Mouse (Mus musculus): ENCODE results near the gene Atf4. TPM values are rescaled to one million over a fixed set of nuclear protein-coding genes. Genes with fewer than 3 reads are reported as not detected.

The Atf4 gene
- polyA plus RNA-seq, 1 experiment from 2014 or later, result 121 TPM

DNA sequence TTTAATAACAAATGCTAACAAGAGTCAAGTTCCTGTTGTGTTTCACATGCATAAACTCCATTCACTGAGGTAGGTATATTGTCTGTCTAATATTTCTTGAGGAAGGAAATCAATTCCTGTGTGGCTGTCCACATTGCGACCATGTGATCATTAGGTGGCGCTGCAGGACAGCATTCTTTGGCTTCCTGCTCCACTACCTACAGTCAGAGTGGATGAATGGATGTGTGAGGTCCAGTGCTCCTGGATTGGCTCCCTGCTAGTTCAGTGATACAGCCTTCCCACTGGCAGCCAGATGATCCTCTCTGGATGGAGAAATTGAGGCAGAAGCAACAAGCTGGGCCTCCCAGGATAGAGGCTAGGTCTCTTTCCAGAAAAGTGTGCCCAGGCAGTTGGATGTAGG lies 11.3 kb downstream of the Atf4 start:
- no peak overlapping the region for H3K4me2 ChIP-seq (ENCODE audit: low read depth, low read length)
- H3K36me3 ChIP-seq (ENCODE audit: control insufficient read depth, insufficient read depth, low read length), result no peaks in the 10 kb centered on the region
- H3K9me3 ChIP-seq (ENCODE audit: control insufficient read depth, low read length), result no peaks in the 10 kb centered on the region; the same call in 1 of the 2 replicates
- no peak for ATAC-seq (ENCODE audit: low read depth)
- H3K9ac ChIP-seq (ENCODE audit: low read length), result no peak overlapping the region
- 0% methylated on average over 2 of the region's 2 CpGs for WGBS
- peaks cover 10% of the 10 kb centered on the region for H3K4me1 ChIP-seq (replicated peaks; ENCODE audit: control insufficient read depth, insufficient read depth, low read length)
- H3K27me3 ChIP-seq (ENCODE audit: control insufficient read depth, insufficient read depth, low read depth, low read length), result no peaks in the 10 kb centered on the region
- no peak overlapping the region for H3K27ac ChIP-seq (ENCODE audit: low read length)
- no peak overlapping the region for H3K4me3 ChIP-seq (ENCODE audit: low read length)

DNA sequence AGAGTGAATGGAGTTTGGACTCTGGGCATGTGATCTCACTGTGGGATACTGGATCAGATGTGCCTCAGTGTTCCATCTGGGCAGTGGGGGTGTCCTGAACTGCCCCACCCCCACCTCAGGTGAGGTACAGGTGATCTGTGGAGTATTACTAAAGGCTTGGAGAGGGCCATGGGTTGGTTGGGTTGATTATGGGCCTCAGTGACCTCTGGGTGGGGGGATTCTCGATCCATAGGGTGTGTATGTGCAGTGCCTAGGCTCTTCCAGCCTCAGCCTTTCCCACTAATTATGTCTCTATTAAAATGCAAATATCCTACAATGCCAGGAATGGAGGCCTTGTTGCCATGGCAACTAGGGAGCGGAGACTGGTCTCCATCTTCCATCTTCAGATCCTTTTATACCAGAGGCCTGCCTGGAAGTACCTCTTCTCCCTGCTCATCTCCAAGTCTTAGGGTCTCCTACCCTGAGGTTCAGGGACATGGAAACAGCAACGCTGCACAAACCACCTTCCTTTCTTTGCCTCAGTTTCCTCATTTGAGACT lies 16.9 kb downstream of the Atf4 start:
- Histone ChIP-seq H3K27me3 (ENCODE audit: control insufficient read depth, insufficient read depth, low read depth, low read length) (no peaks in the 10 kb centered on the region), H3K4me1 (replicated peaks; ENCODE audit: control insufficient read depth, insufficient read depth, low read length) (no peaks in the 10 kb centered on the region), H3K36me3 (ENCODE audit: control insufficient read depth, insufficient read depth, low read length) (no peaks in the 10 kb centered on the region), H3K27ac (ENCODE audit: low read length) (no peak overlapping the region), H3K9me3 (ENCODE audit: control insufficient read depth, low read length) (no peaks in the 10 kb centered on the region; the same call in 1 of the 2 replicates), H3K4me2 (ENCODE audit: low read depth, low read length) (no peak overlapping the region), H3K4me3 (ENCODE audit: low read length) (no peak overlapping the region), H3K9ac (ENCODE audit: low read length) (no peak overlapping the region)
- 75% methylated on average over 3 of the region's 3 CpGs for WGBS
- no peak for ATAC-seq (ENCODE audit: low read depth)

DNA sequence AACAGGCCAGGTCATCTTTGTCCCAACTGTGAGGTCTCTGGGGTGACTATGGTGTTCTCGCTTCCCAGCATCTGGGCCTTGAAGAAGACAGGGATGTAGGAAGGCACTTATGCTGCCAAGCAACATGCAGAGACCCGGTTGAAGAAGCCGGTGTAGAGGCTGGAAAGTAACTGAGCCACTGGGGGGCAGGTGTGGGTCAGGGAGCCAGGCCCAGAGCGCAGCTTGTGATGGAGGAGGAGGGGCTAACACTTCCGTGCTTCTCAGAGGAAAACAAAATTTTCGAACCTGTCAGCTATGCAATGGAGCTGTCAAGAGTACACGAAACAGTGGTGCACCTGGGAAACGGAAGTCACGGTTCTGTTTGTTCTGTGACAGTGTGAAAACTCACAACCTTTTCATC lies 22.1 kb downstream of the Atf4 start:
- WGBS, result 46% methylated on average over 9 of the region's 9 CpGs
- Histone ChIP-seq H3K9me3 (ENCODE audit: control insufficient read depth, low read length) (no peaks in the 10 kb centered on the region), H3K9ac (ENCODE audit: low read length) (no peak overlapping the region), H3K4me2 (ENCODE audit: low read depth, low read length) (no peak overlapping the region), H3K27me3 (ENCODE audit: control insufficient read depth, insufficient read depth, low read depth, low read length) (no peaks in the 10 kb centered on the region), H3K27ac (ENCODE audit: low read length) (no peak overlapping the region), H3K36me3 (ENCODE audit: control insufficient read depth, insufficient read depth, low read length) (no peaks in the 10 kb centered on the region), H3K4me1 (replicated peaks; ENCODE audit: control insufficient read depth, insufficient read depth, low read length) (no peaks in the 10 kb centered on the region), H3K4me3 (ENCODE audit: low read length) (no peak overlapping the region)
- no peak for ATAC-seq (ENCODE audit: low read depth)

DNA sequence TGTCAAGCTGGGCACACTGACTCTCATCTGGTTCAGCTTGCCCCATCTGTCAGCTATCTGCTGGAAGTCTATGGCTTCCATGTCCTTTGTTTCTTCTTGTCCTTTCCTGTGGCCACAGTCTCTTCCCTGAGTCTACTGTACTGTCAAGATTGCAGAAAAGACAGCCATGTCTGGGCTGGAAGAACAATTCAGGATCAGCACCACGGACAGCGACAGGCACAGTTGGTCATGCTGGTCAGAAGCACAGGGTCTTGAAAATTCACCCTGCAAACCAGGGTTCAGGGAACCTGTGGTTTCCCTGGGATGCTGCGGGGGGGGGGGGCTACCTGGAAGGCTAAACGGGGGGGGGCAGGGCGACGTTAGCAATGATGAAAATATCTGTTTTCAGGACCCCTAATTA lies 22.6 kb downstream of the Atf4 start:
- Histone ChIP-seq H3K9ac (ENCODE audit: low read length) (no peak overlapping the region), H3K4me2 (ENCODE audit: low read depth, low read length) (no peak overlapping the region), H3K4me1 (replicated peaks; ENCODE audit: control insufficient read depth, insufficient read depth, low read length) (no peaks in the 10 kb centered on the region), H3K36me3 (ENCODE audit: control insufficient read depth, insufficient read depth, low read length) (no peaks in the 10 kb centered on the region), H3K9me3 (ENCODE audit: control insufficient read depth, low read length) (no peaks in the 10 kb centered on the region), H3K27me3 (ENCODE audit: control insufficient read depth, insufficient read depth, low read depth, low read length) (no peaks in the 10 kb centered on the region), H3K4me3 (ENCODE audit: low read length) (no peak overlapping the region), H3K27ac (ENCODE audit: low read length) (no peak overlapping the region)
- 0% methylated on average over 6 of the region's 6 CpGs for WGBS
- no peak for ATAC-seq (ENCODE audit: low read depth)

DNA sequence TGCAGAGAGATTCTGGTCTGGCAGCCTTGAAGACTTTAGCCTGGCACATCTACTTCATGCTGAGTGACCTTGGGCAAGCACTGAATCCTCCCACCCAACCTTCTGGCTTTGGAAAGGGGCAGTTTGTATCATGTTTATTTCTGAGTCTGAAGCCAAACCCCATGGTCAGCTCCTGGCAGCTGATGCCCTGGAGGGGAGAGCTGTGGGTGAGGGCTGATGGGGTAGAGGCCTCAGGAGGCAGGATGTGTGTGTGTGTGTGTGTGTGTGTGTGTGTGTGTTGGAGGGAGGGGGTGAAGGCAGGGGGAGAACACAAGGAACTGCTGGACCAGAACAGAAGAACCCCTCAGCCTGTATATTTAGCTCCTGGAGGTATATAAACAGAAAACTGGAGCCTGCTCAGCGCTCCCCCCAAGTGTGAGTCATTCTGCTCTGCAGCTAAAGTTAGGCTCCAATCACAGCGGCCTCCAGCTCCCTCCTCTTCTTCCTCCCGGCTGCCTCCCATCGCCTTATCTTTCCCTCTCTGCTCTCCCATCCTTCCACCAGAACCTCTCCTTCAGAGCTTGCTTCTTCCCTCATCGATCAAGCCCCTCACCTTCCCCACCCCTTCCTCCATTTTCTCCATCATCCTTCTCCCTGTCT lies 23.3 kb downstream of the Atf4 start:
- WGBS, result 60% methylated on average over 5 of the region's 5 CpGs

DNA sequence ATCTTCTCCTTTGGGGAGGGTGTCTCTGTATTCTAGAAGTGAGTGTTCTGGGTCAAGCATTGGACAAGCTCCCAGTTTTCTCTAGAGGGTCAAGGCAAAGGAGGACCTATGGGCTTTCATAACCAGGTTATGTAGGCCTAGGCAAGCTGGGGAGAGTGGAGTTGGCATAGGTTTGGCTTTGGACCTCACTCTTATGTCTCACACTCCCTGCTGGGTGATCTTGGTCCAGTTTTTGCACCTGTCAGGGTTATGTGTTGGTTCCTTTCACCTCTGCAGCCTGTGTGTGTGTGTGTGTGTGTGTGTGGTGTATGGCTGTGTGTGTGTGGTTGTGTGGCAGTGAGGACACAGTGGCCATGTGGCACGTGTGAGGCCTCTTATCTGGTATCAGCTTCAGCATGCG lies 24.1 kb downstream of the Atf4 start:
- WGBS, result 78% methylated on average over 2 of the region's 2 CpGs
- Histone ChIP-seq H3K9ac (ENCODE audit: low read length) (no peak overlapping the region), H3K4me3 (ENCODE audit: low read length) (no peak overlapping the region), H3K27me3 (ENCODE audit: control insufficient read depth, insufficient read depth, low read depth, low read length) (no peaks in the 10 kb centered on the region), H3K9me3 (ENCODE audit: control insufficient read depth, low read length) (no peaks in the 10 kb centered on the region), H3K4me2 (ENCODE audit: low read depth, low read length) (no peak overlapping the region), H3K4me1 (replicated peaks; ENCODE audit: control insufficient read depth, insufficient read depth, low read length) (no peaks in the 10 kb centered on the region), H3K27ac (ENCODE audit: low read length) (no peak overlapping the region), H3K36me3 (ENCODE audit: control insufficient read depth, insufficient read depth, low read length) (no peaks in the 10 kb centered on the region)
- no peak for ATAC-seq (ENCODE audit: low read depth)

More for the DNA sequence above, 23.3 kb downstream of the Atf4 start:
- no peak overlapping the region for H3K9ac ChIP-seq (ENCODE audit: low read length)
- no peak overlapping the region for H3K4me2 ChIP-seq (ENCODE audit: low read depth, low read length)
- no peak overlapping the region for H3K27ac ChIP-seq (ENCODE audit: low read length)
- H3K36me3 ChIP-seq (ENCODE audit: control insufficient read depth, insufficient read depth, low read length), result no peaks in the 10 kb centered on the region
- no peaks in the 10 kb centered on the region for H3K9me3 ChIP-seq (ENCODE audit: control insufficient read depth, low read length)
- H3K27me3 ChIP-seq (ENCODE audit: control insufficient read depth, insufficient read depth, low read depth, low read length), result no peaks in the 10 kb centered on the region
- no peaks in the 10 kb centered on the region for H3K4me1 ChIP-seq (replicated peaks; ENCODE audit: control insufficient read depth, insufficient read depth, low read length)
- no peak overlapping the region for H3K4me3 ChIP-seq (ENCODE audit: low read length)
- no peak for ATAC-seq (ENCODE audit: low read depth)

DNA sequence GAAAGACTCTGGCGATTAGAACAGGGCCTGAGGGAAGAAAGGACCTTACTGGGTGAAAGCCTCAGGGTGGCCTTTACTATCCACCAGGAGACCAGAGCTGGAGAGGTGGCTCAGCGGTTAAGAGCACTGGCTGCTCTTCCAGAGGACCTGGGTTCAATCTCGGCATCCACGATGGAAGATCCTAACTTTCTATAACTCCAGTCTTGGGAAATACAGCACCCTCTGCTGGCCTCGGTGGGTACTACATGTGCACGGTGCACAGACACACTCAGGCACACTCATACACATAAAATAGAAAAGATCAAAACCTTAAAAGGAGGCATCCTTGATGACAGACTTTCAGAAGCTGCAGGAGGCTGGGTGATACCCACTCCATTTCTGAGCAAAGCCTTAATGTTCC lies 25.7 kb downstream of the Atf4 start:
- H3K9ac ChIP-seq (ENCODE audit: low read length), result no peak overlapping the region
- H3K36me3 ChIP-seq (ENCODE audit: control insufficient read depth, insufficient read depth, low read length), result no peaks in the 10 kb centered on the region
- no peak for ATAC-seq (ENCODE audit: low read depth)
- H3K27me3 ChIP-seq (ENCODE audit: control insufficient read depth, insufficient read depth, low read depth, low read length), result peaks cover 12% of the 10 kb centered on the region
- no peak overlapping the region for H3K4me3 ChIP-seq (ENCODE audit: low read length)
- no peaks in the 10 kb centered on the region for H3K9me3 ChIP-seq (ENCODE audit: control insufficient read depth, low read length)
- 18% methylated on average over 6 of the region's 6 CpGs for WGBS
- no peak overlapping the region for H3K4me2 ChIP-seq (ENCODE audit: low read depth, low read length)
- H3K27ac ChIP-seq (ENCODE audit: low read length), result no peak overlapping the region
- H3K4me1 ChIP-seq (replicated peaks; ENCODE audit: control insufficient read depth, insufficient read depth, low read length), result no peaks in the 10 kb centered on the region

DNA sequence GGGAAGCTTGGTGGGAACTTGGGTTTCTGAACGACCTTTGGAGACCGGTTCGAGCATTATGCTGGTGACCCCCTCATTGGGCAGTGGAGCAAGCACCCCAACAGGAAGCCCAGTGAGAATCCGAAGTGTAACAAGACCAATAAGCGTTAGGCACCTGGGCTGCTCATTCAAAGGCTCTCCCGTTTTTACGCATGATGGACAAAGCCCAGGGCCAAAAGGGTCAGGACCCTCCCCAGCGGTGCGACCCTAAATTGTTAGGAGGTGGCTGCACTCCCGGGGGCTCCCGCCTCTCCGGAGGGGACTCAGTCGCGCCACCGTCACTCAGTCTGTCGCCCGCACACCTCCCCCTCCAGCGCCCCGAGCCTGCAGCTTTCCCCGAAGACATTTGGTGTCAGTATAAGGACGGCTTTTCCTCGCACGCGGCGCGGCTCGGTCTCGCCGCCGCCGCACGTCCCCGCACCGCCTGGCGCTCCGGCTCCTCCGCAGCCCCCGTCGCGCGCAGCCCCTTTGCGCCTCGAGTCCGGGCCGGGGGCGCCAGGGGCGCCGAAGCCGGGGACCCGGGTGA lies 31.9 kb downstream of the Atf4 start, which contains the start of gene Cacna1i:
Gene Cacna1i, plus strand, starts transcription at position 388 of the 565 bp plus-strand sequence.
- peak within 1 kb of the TSS; percentile 48 for H3K4me3 ChIP-seq (ENCODE audit: low read length)
- H3K9me3 ChIP-seq (ENCODE audit: control insufficient read depth, low read length), result no peaks in the 10 kb centered on the region
- H3K27me3 ChIP-seq (ENCODE audit: control insufficient read depth, insufficient read depth, low read depth, low read length), result peaks cover 55% of the 10 kb centered on the region
- H3K36me3 ChIP-seq (ENCODE audit: control insufficient read depth, insufficient read depth, low read length), result no peaks in the 10 kb centered on the region
- H3K4me2 ChIP-seq (ENCODE audit: low read depth, low read length), result peak within 1 kb of the TSS; percentile 83
- H3K9ac ChIP-seq (ENCODE audit: low read length), result no peak within 1 kb of the TSS
- 1% methylated on average over 43 of the region's 50 CpGs for WGBS
- no peak within 1 kb of the TSS for H3K27ac ChIP-seq (ENCODE audit: low read length)
- no peak for ATAC-seq (ENCODE audit: low read depth)
- H3K4me1 ChIP-seq (replicated peaks; ENCODE audit: control insufficient read depth, insufficient read depth, low read length), result peaks cover 6% of the 10 kb centered on the region

DNA sequence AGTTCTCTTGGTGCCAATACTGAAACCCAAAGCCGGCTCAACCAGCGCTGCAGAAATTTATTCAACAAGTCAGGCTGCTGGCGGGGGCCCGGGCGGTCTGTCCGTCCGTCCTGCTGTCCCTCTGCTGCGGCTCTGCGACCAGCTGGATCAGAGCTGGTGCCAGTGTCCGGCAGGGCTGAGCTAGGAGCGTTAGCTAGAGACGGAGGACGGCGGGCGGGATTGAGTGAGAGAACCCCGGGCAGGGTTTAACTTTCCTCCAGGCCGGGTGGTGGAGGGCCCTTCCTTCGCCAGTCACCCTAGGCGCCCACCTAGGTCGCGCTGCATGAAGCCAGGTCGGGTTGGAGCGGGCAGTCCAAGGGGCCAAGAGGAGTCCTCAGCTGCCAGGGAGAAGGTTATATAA lies 33.1 kb downstream of the Atf4 start:
- H3K9ac ChIP-seq (ENCODE audit: low read length), result no peak overlapping the region
- ATAC-seq (ENCODE audit: low read depth), result no peak
- H3K27ac ChIP-seq (ENCODE audit: low read length), result no peak overlapping the region
- peak overlapping the region; percentile 48 for H3K4me3 ChIP-seq (ENCODE audit: low read length)
- WGBS, result 3% methylated on average over 23 of the region's 23 CpGs
- no peaks in the 10 kb centered on the region for H3K9me3 ChIP-seq (ENCODE audit: control insufficient read depth, low read length)
- H3K4me2 ChIP-seq (ENCODE audit: low read depth, low read length), result peak overlapping the region; percentile 83
- peaks cover 6% of the 10 kb centered on the region for H3K4me1 ChIP-seq (replicated peaks; ENCODE audit: control insufficient read depth, insufficient read depth, low read length)
- H3K36me3 ChIP-seq (ENCODE audit: control insufficient read depth, insufficient read depth, low read length), result no peaks in the 10 kb centered on the region
- H3K27me3 ChIP-seq (ENCODE audit: control insufficient read depth, insufficient read depth, low read depth, low read length), result peaks cover 55% of the 10 kb centered on the region
